Mouse (Mus musculus): ENCODE measurements around the gene Slc35e3. TPM values are rescaled to one million over a fixed set of nuclear protein-coding genes. Genes with fewer than 3 reads are reported as not detected.
"Not testable (repeated sequence)": the region's sequence is repeated elsewhere in the genome, so short reads cannot be mapped to it uniquely, and the experiment has no call there.

The Slc35e3 gene
- polyA plus RNA-seq, 1 experiment from 2014 or later: 22.1 TPM

DNA sequence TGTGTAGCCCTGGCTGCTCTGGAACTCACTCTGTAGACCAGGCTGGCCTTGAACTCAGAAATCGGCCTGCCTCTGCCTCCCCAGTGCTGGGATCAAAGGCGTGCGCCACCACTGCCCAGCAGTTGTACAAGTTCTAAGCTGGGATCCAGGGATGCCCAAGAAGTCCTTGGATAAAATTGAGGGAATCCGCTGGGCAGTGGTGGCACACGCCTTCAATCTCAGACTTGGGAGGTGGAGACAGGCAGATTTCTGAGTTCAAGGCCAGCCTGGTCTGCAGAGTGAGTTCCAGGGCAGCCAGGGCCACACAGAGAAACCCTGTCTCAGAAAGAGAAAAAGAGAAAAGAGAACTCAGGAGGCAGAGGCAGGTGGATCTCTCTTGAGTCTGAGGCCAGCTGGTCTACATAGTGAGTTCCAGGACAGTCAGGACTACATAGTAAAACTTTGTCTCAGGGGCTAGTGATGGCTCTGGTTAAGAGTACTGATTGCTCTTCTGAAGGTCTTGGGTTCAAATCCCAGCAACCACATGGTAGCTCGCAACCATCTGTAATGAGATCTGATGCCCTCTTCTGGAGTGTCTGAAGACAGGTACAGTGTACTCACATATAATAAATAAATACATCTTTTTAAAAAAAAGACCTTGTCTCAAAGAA, 41.7 kb downstream of the Slc35e3 start:
- not testable (repeated sequence) for H3K4me3 ChIP-seq; H3K4me1 ChIP-seq; H3K27me3 ChIP-seq (ENCODE audit: low read depth, poor library complexity, severe bottlenecking); H3K27ac ChIP-seq; DNase-seq (ENCODE audit: low spot score); H3K9me3 ChIP-seq (replicated peaks)
- peaks cover 98% of the 10 kb centered on the region for H3K36me3 ChIP-seq
- 96% methylated on average over 6 of the region's 6 CpGs for WGBS

DNA sequence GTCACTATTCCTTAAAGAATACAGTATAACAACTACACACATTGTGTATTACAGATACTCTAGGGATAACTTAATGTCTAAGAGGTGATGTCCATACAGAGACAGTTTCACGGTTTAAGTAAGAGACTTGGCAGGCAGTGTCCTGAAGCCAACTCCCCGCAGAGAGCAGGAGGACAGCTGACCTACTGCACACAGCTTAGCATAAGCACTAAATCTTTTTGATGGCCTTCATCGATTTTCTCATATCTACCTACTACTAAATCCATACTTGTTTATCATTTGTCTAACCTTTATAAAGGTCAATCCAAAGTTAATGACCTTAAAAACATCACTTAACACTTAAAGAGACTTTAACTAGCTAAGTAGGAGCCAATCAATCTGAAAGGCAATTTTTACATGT, 42.7 kb downstream of the Slc35e3 start:
- no peak for DNase-seq (ENCODE audit: low spot score)
- 97% methylated on average over 3 of the region's 3 CpGs for WGBS
- no peaks in the 10 kb centered on the region for H3K4me1 ChIP-seq
- no peak overlapping the region for H3K27ac ChIP-seq
- H3K4me3 ChIP-seq: no peak overlapping the region
- no peaks in the 10 kb centered on the region for H3K9me3 ChIP-seq (replicated peaks)
- H3K36me3 ChIP-seq: peaks cover 99% of the 10 kb centered on the region
- no peaks in the 10 kb centered on the region for H3K27me3 ChIP-seq (ENCODE audit: low read depth, poor library complexity, severe bottlenecking)

- 98% methylated on average over 6 of the region's 6 CpGs for WGBS
- H3K27ac ChIP-seq: no peak overlapping the region
- H3K4me3 ChIP-seq: no peak overlapping the region
- no peaks in the 10 kb centered on the region for H3K9me3 ChIP-seq (replicated peaks)
- no peak for DNase-seq (ENCODE audit: low spot score)
- H3K27me3 ChIP-seq (ENCODE audit: low read depth, poor library complexity, severe bottlenecking): no peaks in the 10 kb centered on the region
- H3K4me1 ChIP-seq: no peaks in the 10 kb centered on the region
- H3K36me3 ChIP-seq: peaks cover 100% of the 10 kb centered on the region
These were observed 43.9 kb downstream of the Slc35e3 start for GRCm38 (mm10) chr10:117702024-117702833.

- no peak overlapping the region for H3K27ac ChIP-seq
- H3K4me1 ChIP-seq: no peaks in the 10 kb centered on the region
- no peaks in the 10 kb centered on the region for H3K27me3 ChIP-seq (ENCODE audit: low read depth, poor library complexity, severe bottlenecking)
- H3K4me3 ChIP-seq: no peak overlapping the region
- peaks cover 100% of the 10 kb centered on the region for H3K36me3 ChIP-seq
- DNase-seq (ENCODE audit: low spot score): no peak
- H3K9me3 ChIP-seq (replicated peaks): no peaks in the 10 kb centered on the region
- WGBS: 93% methylated on average over 6 of the region's 6 CpGs
These were observed 44.9 kb downstream of the Slc35e3 start for GRCm38 (mm10) chr10:117701034-117701829.

- Histone ChIP-seq H3K4me3 (no peak overlapping the region), H3K9me3 (replicated peaks) (no peaks in the 10 kb centered on the region), H3K27ac (no peak overlapping the region), H3K36me3 (peaks cover 100% of the 10 kb centered on the region), H3K27me3 (ENCODE audit: low read depth, poor library complexity, severe bottlenecking) (no peaks in the 10 kb centered on the region), H3K4me1 (no peaks in the 10 kb centered on the region)
- DNase-seq (ENCODE audit: low spot score): no peak
- WGBS: 92% methylated on average over 1 of the region's 1 CpGs
These were observed 45.7 kb downstream of the Slc35e3 start for GRCm38 (mm10) chr10:117700450-117700849.

DNA sequence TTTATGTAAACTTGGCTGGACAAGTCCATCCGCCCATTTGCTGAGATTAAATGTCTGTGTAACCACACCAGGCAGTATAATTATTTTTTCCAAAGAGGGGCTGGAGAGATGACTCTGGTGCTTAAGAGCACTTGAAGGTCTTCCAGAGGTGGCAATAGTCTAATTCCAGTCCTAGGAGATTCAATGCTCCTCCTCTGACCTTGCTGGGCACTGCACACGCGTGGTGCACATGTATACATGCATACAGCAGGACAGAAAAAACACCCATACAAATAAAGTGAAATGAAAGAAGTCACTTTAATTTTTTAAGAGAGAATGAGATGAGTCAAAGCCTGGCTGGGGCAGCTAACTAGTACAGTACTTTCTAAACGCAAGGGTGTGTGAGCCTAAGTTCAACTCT, 46.3 kb downstream of the Slc35e3 start:
- 95% methylated on average over 4 of the region's 4 CpGs for WGBS
- H3K27ac ChIP-seq: no peak overlapping the region
- H3K36me3 ChIP-seq: peaks cover 100% of the 10 kb centered on the region
- no peak overlapping the region for H3K4me3 ChIP-seq
- H3K9me3 ChIP-seq (replicated peaks): no peaks in the 10 kb centered on the region
- no peak for DNase-seq (ENCODE audit: low spot score)
- no peaks in the 10 kb centered on the region for H3K4me1 ChIP-seq
- H3K27me3 ChIP-seq (ENCODE audit: low read depth, poor library complexity, severe bottlenecking): no peaks in the 10 kb centered on the region

DNA sequence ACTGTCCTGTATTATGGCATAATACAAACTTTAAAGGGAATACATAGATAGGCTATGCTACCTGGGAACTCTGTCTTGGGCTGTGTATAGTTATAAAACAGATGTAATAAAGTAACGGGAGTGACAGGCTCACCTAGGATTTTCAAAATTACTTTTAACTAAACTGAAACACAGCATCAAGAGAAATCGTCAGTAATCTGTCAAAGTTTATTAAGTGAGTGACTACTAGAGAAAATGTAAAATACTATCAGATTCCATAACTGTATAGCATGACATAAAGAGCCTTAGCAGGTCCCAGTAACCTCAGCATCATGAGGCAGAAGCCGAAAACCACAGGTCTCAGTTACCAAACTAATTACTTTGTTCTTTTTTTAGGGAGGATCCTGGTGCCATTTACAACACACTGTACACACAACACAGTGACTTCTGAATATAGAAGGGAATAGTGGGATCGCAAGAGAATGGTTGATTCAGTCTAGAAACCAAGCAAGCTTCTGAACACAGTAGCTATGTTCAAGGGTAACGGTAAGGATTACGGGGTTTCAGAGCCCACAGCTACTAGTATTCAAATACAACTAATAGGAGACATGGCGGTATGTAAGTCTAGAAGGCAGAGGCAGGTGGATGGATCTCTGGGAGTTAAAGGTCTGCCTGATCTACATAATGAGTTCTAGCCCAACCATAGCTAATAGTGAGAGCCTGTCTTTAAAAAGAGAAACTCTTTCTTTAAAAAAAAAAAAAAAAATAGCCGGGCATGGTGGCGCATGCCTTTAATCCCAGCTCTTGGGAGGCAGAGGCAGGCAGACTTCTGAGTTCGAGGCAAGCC, 47.6 kb downstream of the Slc35e3 start:
- Histone ChIP-seq H3K27me3 (ENCODE audit: low read depth, poor library complexity, severe bottlenecking) (no peaks in the 10 kb centered on the region), H3K36me3 (peaks cover 99% of the 10 kb centered on the region), H3K27ac (no peak overlapping the region), H3K9me3 (replicated peaks) (no peaks in the 10 kb centered on the region), H3K4me1 (no peaks in the 10 kb centered on the region), H3K4me3 (no peak overlapping the region)
- no peak for DNase-seq (ENCODE audit: low spot score)
- 95% methylated on average over 10 of the region's 10 CpGs for WGBS

- no peaks in the 10 kb centered on the region for H3K27me3 ChIP-seq (ENCODE audit: low read depth, poor library complexity, severe bottlenecking)
- H3K27ac ChIP-seq: no peak overlapping the region
- 90% methylated on average over 3 of the region's 3 CpGs for WGBS
- peaks cover 97% of the 10 kb centered on the region for H3K36me3 ChIP-seq
- no peaks in the 10 kb centered on the region for H3K4me1 ChIP-seq
- no peak overlapping the region for H3K4me3 ChIP-seq
- no peak for DNase-seq (ENCODE audit: low spot score)
- no peaks in the 10 kb centered on the region for H3K9me3 ChIP-seq (replicated peaks)
These were observed 48.5 kb downstream of the Slc35e3 start for GRCm38 (mm10) chr10:117697561-117698115.

GRCm38 (mm10) chr10:117696827-117697560, 49.2 kb downstream of the Slc35e3 start:
- no peak for DNase-seq (ENCODE audit: low spot score)
- Histone ChIP-seq H3K4me3 (no peak overlapping the region), H3K27ac (no peak overlapping the region), H3K27me3 (ENCODE audit: low read depth, poor library complexity, severe bottlenecking) (no peaks in the 10 kb centered on the region), H3K9me3 (replicated peaks) (no peaks in the 10 kb centered on the region), H3K4me1 (no peaks in the 10 kb centered on the region), H3K36me3 (peaks cover 97% of the 10 kb centered on the region)
- WGBS: 95% methylated on average over 6 of the region's 6 CpGs

DNA sequence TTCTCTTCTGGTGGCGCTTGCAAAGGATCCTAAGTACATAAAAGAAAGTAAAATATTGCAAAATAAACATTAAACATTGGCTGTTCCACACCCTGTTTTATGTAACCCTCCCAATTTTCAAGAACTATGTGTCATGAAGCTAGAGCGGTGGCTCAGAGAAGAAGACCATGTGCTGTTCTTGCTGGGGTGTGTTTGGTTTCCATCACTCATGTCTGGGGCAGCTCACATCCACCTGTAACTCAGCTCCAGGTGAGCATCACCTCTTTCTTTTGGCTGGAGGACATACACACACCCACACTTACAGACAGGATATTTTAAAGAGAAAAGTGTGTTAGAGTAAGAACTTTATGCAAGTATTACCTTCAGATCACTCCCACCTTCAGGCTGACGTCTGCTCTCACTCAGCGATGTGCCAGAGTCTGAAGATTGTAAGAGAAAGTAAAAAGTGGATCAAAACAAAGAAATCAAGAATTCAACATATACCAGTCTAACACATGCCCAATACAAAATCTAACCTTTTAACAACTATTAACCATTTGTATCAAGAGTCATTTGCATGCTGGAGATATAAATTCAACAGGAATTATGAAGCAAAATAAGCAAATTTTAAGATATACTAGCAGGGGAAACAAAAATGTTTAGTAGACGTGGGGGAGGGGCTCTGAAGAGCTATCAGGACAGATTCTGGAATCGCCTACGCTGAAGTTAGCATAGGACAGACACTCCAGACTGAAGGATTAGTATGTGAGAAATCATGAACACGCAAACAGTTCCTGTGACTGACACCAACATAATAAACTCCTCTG, 49.9 kb downstream of the Slc35e3 start:
- Histone ChIP-seq H3K27ac (no peak overlapping the region), H3K36me3 (peaks cover 97% of the 10 kb centered on the region), H3K4me3 (no peak overlapping the region), H3K9me3 (replicated peaks) (no peaks in the 10 kb centered on the region), H3K27me3 (ENCODE audit: low read depth, poor library complexity, severe bottlenecking) (no peaks in the 10 kb centered on the region), H3K4me1 (no peaks in the 10 kb centered on the region)
- 96% methylated on average over 8 of the region's 8 CpGs for WGBS
- no peak for DNase-seq (ENCODE audit: low spot score)

- H3K9me3 ChIP-seq (replicated peaks): no peaks in the 10 kb centered on the region
- peaks cover 97% of the 10 kb centered on the region for H3K36me3 ChIP-seq
- no peak overlapping the region for H3K4me3 ChIP-seq
- no peaks in the 10 kb centered on the region for H3K4me1 ChIP-seq
- DNase-seq (ENCODE audit: low spot score): no peak
- H3K27ac ChIP-seq: no peak overlapping the region
- H3K27me3 ChIP-seq (ENCODE audit: low read depth, poor library complexity, severe bottlenecking): no peaks in the 10 kb centered on the region
- WGBS: 94% methylated on average over 4 of the region's 4 CpGs
These were observed 50.6 kb downstream of the Slc35e3 start for GRCm38 (mm10) chr10:117695605-117696004.

Measured in limb, embryonic 10.5 days (tissue).